Mouse (Mus musculus): Measurements from ENCODE around the gene Iqce.

The Iqce gene

DNA sequence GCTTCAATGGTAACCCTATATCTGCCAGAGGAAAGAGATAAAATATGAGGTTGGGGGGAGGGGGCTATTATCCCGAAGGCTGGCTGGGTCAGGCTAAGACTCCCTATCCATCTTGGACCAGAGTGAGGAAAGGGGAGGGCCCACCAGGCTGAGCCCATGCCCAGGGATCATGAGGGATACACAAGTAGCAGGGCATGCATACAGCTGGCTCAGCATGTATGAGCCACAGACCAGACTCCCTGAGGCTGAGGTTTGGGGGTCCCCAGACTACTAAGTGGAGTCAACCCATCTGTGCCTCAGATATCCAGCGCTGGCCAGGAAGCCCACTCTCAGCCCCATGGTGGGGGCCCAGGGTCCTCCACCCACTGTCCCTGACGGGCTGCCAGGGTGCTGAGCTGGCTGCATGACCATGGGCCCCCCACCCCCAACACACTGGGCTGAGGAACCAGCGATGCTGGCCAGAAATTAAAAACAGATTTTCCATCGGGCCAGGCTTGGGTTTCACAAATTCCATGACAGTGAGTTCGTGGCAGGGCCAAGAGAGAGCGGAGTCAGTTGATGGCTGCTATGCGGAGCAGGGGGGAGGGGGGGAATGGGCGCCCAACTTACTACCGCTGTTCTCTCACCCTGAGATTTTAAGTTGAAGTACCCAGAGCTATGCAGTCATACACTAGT, 60.8 kb downstream of the Iqce start:
- in situ Hi-C loops (cut with MboI; ENCODE audit: low sequenced_read_pairs) = no loop called here

DNA sequence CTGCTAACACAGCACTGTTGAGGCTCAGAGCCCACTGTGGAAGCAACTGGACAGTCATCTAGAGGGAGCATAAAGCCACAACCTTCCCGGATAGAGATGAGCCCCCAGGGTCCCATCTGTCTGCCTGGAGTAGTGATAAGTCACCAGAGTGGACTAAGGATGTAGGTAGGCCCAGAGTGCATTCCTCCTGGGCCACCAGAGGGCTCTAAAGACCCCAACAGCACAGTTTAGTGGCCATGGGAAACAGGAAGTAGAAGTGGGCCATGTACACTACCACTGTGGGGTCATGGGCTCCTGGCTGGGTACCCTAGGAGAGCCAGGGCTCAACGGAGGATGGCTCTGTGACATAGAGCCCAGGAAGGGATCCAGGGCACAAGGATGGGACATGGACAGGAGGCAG, 61.4 kb downstream of the Iqce start:
- in situ Hi-C loops (cut with MboI; ENCODE audit: low sequenced_read_pairs) = no loop called here

DNA sequence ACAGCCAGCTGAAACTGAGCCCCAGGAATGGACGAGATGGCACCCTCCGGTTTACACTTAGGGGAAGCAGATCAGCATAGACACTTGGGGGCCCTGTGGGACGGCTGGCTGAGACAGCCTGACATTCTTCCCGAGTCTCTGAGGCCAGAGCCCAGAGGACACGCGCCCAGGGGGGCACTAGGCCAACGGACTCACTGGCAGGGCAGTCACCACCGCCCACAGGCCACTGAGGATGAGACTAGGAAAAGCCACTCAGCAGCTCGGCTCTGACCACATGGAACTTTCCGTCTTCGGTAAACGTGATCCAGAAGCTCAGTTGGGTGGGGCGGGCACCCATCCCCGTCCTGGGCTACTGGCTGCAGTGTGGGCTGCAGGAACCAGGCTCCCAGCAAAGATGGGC, 62.3 kb downstream of the Iqce start:
- in situ Hi-C loops (cut with MboI; ENCODE audit: low sequenced_read_pairs) = no loop called here

DNA sequence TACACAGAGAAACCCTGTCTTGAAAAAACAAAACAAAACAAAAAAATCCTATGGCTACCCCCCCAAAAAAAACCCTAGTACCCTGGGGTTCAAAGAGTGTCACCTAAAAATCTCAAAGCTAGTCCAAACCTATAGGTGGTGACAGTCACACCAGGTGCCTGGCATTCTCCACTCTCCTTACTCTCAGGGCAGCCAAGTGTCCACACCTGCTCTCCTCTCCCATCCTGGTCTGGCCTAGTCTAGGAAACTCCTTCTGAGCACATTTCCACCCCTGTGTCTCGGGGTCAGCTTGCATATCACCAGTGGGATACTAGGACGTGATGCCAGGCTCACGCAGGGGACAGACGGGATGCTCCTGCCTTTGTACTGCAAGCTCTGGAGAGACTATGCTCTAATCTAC, 62.9 kb downstream of the Iqce start:
- in situ Hi-C loops (cut with MboI; ENCODE audit: low sequenced_read_pairs) = no loop called here

DNA sequence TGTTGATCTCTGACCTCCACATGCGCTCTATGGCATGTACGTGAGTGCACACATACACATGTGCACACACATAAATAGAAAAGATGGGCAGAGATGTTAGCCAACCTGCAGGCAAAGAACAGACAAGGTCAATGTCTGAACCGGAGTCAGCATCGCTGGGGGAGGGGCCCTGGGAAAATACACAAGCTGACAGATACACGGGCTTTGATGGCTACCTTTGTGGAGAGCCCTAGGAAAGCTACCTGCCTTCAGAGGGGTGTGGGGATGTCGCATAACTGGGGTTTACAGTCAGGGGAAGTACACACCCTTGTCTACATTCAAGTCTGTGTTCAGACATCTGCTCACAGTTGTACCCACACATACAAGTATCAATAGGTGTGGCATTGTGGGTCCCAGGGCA, 63.7 kb downstream of the Iqce start:
- in situ Hi-C loops (cut with MboI; ENCODE audit: low sequenced_read_pairs) = no loop called here

DNA sequence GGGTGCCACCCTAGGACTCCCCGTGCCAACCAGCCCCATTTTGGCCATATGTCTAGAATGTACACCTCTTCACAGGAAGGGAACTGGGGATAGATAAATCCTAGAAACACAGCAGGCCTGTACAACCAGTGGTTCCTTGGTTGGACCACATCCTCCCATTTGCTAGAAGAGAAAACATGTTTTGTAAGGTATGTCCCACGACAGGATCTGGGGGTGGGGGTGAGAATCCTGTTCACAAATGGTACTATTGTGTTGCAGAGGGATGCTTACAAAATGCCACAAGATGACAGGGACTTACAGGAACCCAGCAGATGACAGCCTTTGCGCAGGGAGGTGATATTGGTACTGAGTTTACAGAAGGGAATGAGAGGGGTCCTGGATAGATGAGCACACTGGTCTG, 64.2 kb downstream of the Iqce start:
- in situ Hi-C loops (cut with MboI; ENCODE audit: low sequenced_read_pairs) = no loop called here

DNA sequence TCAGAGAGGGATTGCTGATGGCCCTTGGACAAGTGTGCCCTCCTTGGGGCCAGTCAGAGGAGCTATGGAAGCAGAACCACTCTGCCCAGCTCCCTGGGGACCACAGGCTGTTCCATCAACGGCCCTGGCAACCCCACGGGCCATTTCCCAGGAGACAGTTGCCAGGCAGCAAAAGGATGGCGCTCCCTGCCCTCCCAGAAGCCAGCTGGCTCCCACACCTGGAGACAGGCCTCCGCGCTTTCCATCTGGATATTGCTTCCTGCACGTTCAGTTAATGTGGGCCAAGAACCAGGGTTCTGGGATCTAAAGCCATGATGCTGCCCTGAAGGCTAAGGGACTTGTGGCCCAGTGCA, 65.1 kb downstream of the Iqce start:
- in situ Hi-C loops (cut with MboI; ENCODE audit: low sequenced_read_pairs) = no loop called here

DNA sequence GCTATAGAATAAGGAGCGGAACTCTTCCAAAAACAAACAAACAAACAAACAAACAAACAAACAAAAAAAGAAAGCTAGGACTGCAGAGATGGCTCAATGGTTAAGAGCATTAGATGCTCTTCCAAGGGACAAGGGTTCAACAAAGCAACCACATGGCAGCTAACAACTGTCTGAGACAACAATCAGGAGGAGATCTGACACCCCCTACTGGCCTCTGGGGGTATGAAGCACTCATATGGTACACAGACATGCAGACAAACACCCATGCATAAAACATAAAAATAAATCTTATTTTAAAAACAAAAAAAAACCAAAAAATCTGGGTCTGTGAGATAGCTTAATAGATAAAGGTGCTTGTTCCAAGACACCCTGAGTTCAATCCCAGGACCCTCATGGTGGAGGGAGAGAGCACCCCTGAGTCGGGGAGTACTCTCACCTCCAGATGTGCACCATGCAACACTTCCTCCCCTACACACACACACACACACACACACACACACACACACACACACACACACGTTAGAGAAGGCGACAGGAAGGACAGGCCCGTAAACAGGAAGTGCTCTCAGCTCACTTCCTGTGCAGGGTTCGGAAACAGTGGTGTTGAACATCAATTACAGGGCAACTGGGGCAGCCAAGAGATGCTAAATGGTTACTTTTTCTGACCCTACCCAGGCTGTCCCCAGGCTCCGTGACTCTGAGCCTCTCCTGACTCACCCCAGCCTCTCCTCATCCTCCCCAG, 65.7 kb downstream of the Iqce start:
- in situ Hi-C loops (cut with MboI; ENCODE audit: low sequenced_read_pairs) = no loop called here

DNA sequence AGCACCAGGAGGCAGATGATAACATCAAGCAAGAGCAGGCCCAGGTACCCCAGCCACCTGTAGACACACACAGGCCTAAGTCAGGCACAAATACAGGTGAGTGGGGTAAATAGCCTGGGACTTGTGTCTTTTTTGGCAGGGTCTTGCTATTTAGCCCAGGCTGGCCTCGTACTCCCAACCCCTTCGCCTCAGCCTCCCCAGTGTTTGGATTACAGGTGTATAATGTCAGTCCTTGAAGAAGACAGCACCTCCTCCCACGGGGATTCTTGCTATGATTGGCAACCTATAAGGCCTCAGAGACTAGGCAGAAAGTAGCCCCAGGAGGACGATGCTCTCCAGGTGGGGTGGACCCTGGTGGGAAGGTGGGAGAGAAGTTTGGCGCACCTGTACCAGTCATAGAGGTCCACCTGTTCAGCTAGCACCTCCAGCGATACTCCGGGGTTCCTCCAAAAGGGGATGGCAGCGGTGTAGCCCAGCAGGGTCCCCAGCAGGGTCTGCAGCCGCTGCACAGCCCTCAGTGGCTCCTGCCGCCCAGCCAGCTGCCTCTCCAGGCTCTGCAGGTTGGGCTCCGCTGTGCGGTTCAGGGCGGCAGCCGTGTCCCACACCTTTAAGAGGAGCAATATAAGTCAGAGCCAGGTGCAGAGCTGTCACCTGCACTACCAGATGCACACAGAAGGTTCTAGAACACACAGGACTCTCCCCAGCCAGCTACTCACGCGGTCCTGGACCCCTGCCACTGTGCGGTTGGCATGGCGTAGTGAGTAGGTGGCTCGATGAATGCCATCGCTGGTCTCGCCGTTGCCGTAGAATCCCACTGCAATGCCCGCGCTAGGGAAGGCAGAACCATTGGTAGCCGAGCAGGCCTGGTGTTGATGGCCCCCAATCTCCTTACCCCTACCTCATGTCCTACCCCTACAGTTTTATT, 67.1 kb downstream of the Iqce start:
- in situ Hi-C loops (cut with MboI; ENCODE audit: low sequenced_read_pairs) = no loop called here

DNA sequence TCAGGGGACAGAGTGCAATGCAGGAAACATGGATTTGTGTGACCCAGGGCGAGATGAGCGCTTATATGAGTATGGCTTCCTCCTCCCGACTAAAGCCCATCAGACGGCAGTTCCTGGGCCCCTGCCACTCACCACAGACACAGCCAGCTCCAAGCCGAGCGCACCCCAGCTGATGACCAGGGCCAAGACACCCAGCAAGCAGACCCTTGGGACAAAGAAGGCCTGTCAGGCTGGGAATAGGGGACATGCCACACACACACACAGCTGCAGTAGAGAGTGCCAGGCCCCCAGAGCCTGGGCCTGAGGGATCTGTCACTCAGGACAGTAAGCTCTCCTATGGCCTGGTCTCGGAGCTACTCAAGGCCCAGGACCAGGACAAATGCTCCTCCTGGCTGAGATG, 68.7 kb downstream of the Iqce start:
- in situ Hi-C loops (cut with MboI; ENCODE audit: low sequenced_read_pairs) = no loop called here

DNA sequence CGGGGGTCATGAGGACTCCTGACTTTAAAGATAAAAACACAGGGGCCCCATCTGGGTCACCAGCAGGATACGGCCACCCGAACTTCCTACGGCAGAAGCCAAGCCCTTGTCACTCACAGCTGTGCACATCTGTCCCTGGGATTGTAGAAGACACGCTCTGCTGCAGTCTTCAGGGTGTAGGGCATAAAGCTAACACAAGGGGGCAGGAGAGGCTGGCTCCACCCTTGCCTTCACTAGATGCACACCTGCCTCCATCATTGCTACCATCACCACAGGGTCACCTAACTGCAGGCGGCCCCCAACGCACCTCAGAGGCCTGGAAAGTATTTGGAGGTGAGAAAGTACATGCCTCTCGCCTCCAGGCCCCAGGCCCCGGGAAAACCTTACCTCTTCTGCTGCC, 73.2 kb downstream of the Iqce start:
- in situ Hi-C loops (cut with MboI; ENCODE audit: low sequenced_read_pairs) = no loop called here

DNA sequence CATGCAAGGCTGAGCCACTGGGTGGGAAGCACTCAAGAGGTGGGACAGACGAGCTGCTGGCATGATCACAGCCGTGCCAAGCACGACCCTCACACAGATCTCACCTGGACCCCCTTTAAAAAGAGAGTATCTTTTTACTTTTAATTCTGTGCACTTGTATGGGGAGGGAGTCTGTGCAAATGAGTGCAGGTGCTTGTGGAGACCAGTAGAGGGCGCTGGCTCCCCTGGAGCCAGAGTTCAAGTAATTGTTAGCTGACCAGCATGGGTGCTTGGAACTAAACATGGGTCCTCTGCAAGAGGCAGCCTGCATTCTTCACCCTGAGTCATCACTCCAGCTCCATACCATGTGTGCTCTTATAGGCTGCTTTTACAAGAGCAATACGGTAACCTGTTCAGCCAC, 74.6 kb downstream of the Iqce start:
- in situ Hi-C loops (cut with MboI; ENCODE audit: low sequenced_read_pairs) = no loop called here

DNA sequence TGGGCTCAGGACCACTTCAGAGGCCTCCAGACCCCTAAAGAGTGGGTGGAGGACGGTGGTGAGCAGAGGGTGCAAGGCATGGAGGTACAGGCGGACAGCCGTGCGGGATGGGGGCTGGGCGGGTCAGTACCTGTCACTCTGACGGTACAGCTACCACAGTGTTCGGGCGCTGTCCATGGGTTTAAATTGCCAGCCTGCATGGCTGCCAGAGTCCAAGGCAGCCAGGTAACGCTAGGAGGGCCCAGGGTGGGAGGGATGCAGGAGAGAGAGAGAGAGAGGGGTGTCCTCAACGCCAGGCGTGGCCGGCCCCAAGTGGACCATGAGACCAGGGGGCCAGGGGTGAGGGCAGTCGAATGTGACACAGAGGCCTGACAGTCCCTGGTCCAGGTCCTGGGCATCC, 77.2 kb downstream of the Iqce start:
- in situ Hi-C loops (cut with MboI; ENCODE audit: low sequenced_read_pairs) = no loop called here

DNA sequence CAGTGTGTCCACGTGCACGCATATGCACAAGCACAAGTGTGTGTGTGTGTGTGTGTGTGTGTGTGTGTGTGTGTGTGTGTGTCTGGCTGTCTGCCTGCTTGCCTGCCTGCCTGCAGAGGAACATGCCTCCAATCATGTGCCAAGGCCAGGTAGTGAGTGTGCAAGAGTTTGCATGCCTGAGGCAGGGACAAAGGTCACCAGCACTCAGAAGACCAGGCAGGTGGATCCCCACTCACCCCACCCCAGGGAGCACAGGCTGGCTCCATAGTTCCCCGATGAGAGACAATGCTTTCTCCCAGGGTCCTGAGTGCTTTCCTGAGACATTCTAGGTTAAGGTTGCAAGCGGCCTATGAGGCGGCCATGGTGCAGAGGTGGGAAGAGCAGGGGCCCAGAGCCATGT, 77.9 kb downstream of the Iqce start:
- in situ Hi-C loops (cut with MboI; ENCODE audit: low sequenced_read_pairs) = no loop called here

DNA sequence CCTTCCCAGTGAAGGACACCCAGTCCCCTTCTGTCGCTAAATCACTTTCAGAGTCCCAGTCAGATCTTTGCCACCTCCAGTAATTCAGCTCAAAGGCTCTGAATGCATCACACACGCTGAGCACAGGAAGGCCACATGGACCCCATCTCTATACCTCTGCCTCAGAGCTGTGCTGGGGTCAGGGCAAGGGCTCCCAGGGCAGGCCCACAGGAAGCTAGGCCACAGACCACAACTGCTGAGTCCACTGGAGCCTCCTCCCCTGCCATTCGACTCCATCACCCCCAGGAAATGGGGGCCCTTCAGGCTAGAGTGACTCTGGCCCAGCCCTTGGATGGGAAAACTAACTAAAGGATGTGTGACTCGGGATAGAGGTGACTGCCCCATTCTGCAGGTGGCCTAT, 78.4 kb downstream of the Iqce start:
- in situ Hi-C loops (cut with MboI; ENCODE audit: low sequenced_read_pairs) = no loop called here

DNA sequence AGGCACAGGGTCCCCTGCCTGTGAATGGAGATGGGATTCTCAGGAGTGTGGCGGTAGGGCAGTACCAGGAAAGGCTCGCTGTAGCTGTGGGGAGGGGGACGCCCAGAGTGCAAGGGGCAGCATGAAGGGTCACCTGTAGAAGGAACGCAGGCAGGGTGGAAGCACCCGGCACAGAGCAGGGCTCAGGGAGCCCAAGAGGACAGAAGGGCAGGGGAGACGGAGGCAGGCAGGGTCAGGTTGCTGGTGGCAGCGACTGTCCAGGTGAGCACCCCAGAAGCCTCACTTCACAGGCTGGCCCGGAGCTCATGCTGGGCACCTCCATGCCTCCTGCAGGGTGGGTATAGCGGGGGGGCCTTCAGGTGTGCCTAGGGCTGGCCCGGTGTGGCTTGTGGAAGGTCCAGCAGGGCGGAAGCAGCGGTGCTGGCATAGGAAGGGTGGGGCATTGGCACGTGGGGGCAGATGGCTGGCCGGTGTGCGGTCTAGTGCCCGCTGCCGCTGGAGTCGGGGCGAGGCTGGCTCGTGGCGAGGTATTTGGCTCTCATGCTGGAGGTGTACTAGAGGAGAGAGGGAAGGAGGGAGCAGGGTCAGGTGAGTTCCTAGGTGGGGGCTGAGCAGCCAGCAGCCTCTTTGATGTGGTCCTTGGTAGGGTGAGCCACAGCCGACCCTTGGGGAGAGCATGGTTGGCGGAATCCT, 79.1 kb downstream of the Iqce start:
- in situ Hi-C loops (cut with MboI; ENCODE audit: low sequenced_read_pairs) = no loop called here

DNA sequence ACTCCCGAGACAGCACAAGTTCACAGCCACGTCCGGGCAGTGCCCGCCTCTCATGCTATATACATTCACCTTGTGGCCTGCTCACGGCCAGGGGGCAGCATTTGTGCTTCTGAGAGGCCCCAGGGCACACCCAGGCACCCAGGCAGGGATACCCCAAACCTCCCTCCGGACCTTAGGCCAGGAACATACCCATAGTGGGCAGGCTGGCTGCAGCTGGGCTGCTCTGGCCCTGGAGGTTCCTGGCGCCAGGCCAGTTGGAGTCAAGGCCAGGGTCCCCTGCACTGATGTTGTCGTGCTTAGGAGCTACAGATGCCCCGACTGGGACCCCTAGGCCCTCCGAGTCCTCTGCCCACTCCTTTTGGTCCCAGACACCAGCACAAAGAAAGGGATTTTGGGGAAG, 80.7 kb downstream of the Iqce start:
- in situ Hi-C loops (cut with MboI; ENCODE audit: low sequenced_read_pairs) = no loop called here

DNA sequence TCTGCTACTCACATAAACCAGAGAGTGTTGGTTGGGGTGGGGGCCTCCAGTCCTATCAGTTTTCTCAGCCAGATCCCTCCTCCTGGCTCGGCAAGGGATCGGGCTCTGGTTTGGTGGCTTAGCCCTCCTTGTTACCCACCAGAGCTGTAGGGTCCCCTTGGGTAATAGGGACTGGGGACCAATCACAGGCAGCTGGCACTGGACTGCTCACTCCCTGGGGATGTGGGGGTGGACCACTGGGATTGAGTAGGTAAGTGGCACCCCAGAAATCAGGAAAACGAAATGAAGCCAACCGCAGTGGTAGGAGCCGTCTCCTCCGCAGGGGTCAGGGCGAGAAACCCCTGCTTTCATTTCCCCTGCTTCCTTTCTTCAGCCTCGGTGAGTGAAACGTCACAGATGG, 81.1 kb downstream of the Iqce start:
- in situ Hi-C loops (cut with MboI; ENCODE audit: low sequenced_read_pairs) = no loop called here

DNA sequence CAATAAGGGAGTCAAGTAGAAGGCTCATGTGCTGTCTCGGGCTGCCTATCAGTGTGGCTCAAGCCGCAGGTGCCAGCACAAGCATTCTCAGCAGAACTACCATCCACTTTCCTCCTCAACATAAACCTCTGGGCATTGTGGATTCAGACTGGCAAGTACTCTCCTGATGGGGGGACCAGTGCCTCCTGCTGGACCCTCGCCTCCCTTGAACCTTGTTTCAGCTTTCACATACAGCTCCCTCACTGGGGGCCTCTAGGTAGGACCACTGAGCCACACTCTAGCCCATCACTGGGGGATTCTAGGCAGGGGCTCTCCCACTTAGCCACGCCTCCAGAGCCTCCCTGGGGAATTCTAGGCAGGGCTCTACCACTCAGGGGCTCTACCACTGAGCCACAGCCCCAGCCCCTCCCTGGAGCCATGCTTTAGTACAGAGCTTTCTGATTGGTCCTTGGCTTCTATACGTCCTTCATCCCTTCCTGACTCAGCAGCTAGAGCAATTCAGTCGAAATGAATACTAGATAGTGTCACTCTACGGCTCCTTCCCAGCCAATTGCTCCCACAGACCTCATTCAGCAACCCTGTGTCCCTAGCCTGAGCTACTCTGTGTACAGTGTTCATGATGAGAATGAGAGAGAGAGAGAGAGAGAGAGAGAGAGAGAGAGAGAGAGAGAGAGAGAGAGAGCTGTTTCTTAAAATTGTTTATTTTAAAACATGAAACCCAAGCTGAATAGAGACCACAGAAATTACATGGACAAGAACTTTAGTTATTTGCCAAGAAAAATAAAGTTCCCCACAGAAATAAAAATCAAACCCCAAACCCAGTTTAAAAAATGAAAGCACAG, 82.1 kb downstream of the Iqce start:
- in situ Hi-C loops (cut with MboI; ENCODE audit: low sequenced_read_pairs) = loop anchor here (5.0 kb wide), 1 partner anchor 73 kb away; no protein-coding TSS in a partner anchor

DNA sequence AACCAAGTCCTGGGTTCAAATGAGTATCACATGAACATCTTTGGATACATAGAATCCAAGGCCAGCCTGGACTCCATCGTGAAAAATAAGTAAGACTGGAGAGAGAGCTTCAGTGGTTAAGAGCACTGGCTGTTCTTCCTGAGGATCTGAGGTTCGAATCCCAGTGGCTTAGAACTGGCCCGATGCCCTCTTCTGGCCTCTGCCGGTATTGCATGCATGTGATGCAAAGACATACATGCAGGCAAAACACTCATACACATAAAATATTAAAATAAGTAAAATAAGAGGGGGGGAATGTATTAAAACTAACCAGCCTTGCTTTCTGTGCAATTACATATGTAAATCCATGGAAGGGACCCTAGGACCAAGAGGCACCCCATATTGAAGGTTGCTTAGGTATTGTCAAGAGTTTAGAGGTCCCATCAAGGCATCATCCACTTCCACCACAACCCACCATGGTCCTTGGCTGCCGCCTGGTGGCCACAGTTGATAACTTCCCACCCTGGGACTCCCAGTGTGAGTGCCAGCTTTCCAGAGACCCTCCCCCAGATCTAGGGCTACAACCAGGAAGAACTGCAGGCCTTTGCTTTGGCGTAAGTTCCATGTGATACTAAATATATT, 82.9 kb downstream of the Iqce start:
- in situ Hi-C loops (cut with MboI; ENCODE audit: low sequenced_read_pairs) = loop anchor here (5.0 kb wide), 1 partner anchor 72 kb away; no protein-coding TSS in a partner anchor

All from CH12F3 (cell line).